Mouse (Mus musculus) heart, adult 11 months (tissue): Measurements from ENCODE around the gene Lactb.

ENCODE experiments used
- DNase-seq: peaks from one replicate; pipeline ENCODE4 v3.0.0; 2022

Lactb gene

DNA sequence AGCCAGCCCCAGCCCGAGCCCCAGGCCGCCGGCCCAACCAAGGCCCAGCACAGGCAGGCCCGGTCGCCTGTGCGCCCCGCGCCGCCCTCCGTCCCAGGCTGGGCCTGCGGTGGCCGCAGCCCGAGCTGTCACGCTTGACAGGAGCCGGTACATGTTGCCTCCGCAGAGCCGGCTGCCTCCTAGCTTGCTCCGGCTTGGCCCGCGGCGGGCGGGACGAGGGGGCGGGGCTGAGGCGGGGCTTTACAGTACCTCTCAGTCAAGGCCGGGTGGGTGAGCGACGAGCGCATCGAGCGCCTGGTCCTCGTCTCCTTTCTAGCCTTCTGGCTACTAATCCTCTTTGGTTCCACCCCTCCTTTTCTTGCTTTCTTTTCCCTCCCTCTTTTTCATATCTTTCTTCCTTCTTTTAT, at the start of gene Lactb:
TSS of gene Lactb (minus strand) at position 246 of the 407 bp plus-strand sequence.
- DNase-seq = peak; percentile 99

DNA sequence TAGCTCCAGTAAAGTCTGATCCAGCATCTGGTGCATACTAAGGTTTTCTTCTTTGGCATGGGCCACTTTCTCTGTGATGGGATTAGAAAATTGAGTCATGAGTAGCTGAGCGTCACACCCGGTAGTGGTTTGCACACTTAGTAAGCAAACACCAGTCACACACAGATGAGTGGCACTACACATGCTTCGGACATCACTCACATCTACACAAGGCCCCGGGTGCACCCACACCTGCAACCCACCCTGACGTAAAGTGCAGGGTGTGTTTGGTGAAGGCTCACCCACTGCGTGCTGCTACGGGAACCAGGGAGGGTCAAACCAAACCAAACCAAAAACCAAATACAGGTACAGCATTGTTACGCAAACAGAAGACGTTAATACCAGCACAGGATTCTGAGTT, 48.1 kb upstream of the Lactb start:
- DNase-seq = peak; percentile 70

DNA sequence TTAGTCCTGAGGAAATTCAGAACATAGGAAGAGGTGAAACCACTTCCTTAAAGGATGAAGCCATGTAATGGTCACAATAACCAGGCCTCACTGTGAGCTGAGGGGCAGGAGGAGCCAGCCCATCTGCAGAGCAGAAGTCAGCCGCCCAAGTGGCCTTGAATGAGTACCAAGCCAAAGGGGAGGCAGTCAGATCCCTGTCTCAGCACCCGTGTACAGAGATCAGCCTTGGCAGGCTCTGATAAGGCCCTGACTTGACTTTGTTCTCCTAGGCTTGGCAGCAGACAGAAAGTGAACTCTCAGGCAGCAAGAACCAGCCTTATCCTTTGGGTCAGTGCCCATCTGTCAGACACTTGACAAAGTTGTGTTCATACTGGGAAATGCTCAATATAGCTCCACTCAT, 44.8 kb upstream of the Lactb start:
- DNase-seq = peak; percentile 94

DNA sequence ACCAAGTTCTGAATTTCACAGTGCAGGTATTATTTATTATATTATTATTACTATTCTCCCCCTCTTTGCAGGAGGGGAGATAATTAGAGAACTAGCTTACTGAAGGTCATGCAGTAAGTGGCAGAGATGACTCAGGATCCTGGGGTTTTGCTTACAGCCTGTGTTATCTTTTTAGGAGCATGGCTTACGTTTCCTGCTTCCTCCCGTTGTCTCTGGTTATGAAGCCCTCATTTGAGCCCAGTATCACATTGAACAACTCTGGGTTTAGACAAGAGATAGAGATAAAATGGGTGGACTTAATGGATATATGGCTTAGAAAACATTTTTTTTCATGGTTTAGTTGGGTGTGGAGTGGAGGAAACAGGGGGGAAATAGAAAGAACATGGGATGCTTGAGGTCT, 38.2 kb upstream of the Lactb start:
- DNase-seq = no peak

DNA sequence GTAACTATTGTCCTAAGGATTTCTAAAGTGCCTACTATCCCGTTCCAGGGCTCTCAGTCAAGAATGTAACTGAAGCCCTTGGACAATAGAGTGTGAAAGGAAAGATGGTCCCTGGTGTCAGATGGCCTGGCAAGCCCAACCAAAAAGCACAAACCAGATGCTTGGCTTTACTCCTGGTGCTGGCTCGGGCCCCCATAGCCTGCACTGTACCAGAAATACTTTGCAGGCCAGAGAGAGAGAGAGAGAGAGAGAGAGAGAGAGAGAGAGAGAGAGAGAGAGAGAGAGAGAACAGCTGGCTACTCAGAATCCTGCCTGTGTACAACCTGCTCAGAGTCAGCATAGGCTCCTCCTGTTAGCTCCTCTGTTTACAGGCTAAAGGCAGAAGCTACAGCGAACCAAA, 37.2 kb upstream of the Lactb start:
- DNase-seq = peak; percentile 98

DNA sequence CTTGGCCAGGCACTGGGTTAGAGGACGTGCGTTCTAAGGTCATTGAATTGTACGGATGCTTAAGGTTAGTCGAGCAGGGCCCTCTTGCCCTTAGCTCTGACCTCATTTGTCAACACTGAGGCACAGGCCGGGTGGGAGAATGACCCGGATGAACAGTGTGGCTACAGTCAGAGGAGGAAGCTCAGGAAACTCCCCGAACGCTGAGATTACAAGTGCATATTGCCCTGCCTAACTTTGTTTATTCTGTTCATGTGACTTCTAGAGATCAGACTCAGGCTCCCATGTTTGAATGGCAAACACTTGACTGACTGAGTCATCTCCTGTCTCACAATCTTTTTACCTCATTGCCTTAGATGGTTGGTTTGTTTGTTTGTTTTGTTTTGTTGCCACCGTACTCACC, 36.2 kb upstream of the Lactb start:
- DNase-seq = no peak

DNA sequence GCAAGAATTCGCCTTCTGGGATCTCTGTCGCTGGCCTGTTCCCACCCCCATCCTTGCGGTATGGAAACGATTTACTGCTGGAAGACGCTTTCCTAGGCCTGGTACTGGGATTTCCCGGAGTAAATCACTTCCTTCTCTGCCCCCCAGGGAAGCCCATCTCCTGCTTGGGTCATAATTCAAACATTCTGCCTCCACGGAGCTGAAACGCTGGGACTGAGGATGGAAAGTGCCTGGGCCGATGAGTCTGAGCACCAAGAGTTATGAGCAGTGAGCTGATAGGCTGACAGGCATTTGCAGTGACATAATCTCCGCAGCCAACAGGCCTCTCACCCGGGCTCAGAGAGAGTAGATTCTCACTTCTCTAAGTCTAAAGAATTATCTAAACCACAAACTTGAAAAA, 33.5 kb upstream of the Lactb start:
- DNase-seq = no peak

DNA sequence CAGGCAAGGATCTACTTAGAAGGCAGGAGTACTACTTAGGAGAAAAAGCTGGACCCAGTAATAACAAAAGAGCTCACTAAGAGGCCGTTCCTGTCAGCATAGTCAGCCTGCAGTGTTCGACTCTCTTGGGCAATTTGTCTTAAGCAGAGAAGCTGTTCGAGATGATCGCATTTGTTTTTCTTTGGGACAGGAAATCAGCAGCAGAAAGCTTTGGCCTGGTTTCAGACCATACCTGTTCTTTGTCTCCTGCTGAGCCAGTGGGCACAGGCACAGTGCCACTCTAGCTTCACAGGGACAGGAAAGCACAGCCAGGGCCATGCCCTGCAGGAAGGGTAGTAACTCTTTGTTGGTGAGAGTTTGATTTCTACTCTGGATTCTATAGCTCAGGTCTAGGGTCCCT, 31.1 kb upstream of the Lactb start:
- no peak for DNase-seq

DNA sequence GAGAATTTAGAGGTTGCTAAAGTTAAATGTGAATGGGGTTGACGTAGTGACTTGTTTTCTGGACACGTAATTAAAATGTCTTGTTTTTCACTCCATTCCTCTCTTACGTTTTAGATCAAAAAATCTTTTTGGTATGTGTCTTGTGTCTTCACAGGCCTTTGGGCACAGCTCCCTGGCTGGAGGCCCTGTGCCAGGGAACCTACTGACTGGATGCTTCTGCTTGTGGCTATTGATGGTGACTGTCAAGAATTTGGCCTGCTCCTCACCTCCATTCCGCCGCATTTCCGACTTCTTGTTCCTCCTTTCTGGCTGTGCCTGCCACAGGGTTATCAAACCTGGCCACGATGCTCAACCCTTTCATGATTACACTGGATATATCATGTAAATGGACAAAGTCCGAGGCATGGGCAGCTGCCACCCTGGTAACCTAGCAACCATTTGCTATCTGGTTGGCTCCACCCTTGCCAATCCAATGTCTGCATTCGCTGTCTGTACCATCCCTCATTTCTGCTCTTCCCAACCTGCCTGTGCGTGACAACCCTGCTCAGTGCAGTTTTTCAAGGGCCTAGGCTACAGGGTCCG, 30.0 kb upstream of the Lactb start:
- DNase-seq = no peak

DNA sequence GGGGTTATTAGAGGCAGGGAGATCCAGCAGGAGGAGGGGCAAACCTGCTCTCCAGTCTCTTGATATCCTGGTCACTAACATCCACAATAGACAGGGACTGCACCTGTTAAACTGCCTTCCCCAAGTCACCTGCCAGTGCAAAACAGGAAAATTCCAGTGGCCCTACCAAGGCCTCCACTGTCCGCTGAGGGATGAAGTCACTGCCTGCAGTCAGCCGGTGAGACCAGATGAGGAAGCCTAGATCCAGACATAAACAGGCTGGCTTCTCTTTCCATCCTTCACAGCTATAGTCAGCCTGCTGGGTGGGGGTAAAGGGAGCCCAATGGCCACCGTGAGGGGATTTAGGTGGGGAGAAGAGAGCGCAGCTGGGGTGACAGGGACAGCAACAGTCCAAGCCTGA, 28.4 kb upstream of the Lactb start:
- DNase-seq = no peak

DNA sequence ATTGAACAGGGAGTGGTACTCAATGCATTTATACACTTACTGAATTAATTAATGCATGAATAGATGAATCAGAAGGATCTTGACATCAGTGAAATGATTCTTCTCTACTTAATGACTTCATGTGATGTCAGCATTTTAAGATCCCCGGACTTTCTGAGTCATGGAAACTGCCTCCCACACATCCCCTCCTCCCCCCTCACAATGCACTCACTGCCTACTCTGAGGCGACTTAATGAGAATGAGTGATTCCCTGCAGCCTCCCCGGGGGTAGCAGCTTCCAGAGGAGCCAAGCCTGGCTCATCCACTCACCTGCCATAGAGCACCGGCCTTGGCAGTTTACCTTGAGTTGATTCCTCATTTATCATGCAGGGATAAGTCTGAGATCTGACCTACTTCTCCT, 27.9 kb upstream of the Lactb start:
- DNase-seq = no peak

DNA sequence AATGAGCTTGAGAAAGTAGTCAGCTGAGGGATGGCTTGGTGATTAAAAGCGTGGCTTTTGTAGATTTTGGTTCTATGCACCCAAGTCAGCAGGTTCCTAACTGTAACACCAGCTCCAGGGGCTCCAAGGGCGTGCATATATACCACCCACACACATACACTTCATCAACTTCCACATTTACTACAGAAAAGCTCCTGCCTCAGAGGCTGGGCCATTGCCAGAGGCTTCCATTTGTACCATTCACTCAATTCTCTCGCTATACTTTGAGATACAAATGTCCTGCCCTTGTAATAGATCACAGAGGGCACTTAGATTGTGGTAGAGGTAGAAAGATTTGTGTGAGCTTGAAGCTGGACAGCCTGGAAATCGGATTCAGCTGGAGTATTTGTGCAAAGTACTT, 26.2 kb upstream of the Lactb start:
- DNase-seq = no peak

DNA sequence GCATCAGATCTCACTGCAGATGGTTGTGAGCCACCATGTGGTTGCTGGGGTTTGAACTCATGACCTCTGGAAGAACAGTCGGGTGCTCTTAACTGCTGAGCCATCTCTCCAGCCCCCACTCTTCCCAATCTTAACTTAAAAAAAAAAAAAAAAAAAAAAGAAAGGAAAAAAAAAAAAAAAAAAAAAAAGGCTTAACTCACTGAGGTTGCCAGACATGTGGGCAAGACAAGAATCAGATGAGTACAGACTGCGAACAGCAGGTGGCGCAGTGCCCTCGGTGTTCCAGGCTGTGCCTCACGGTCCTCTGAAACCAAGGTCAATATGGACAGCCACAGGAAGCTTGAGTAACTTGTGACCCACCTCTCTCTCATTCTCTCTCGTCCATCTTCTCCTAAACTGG, 25.8 kb upstream of the Lactb start:
- peak; percentile 96 for DNase-seq

DNA sequence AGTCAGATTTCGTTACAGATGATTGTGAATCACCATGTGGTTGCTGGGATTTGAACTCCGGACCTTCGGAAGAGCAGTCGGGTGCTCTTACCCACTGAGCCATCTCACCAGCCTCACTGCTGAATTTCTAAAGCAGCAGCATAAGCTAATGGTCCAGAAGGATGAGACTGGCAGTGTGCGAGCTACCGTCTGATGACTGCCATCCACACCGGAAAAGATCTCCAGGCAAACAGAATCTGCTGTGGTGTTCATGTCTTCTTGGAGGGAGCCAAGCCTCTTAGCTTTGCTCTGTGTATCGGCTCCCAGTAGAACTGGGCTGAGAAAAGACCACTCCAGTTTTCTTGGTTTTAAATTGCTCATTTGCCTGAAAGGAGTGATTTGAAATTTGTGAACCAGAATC, 24.4 kb upstream of the Lactb start:
- DNase-seq = no peak

DNA sequence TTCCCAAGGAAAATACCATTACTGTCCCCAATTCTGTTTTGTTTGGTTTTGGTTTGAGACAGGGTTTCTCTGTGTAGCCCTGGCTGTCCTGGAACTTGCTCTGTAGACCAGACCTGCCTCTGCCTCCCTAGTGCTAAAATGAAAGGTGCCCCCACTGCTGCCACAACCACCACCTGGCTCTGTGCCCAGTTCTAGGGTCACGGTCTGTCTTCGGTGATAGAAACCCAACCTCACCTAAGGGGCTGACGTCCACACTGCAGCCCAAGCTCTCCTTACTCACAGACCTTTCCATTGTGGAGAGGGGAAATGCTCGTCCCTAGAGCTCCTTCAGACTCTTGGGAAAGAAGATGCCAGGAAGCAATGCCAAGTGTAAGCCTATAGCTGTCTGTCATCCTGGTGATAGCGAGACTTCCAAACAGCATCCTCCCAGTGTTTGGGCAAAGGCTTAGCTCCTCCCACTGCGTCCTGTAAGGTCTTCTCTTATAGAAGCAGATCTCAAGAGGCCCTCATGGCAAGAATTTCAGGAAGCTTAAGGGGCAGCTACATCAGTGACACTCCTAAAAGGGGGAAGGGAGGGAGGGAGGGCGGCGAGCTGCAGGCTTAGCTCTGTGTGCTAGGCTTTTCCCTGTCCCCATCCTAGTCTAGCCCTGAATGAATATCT, 16.6 kb upstream of the Lactb start:
- DNase-seq = no peak

DNA sequence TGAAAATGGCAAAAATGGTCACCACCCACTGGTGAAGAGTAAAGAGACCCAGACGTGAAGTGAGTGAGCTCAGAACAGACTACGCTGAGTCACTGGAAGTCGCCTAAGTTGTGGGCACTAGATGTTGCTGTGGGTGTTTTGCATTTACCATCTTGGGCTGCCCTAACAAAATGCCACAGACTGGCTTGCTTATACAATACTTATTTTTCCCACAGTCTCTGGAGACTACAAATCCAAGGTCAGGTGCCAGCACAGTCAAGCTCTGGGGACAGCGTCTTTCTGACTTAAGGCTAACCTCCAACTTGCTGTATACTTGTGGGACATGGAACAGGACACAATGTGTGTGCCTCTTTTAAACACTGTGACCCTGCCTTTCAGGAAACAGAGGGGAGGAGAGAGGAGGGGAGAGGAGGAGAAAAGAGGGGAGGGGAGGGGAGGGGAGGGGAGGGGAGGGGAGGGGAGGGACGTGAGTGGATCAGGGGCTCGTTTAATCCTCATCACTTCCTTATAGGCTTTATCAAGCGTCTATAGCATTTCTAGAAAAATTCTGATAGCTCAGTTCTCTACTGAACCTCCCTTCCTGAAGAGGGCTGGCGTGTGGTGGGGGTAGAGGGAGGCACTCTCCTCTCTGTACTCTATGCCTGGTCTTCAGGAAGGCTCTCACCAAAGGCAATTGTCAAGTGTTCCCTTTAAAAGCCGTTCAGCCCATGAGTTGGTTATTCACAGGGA, 15.9 kb upstream of the Lactb start:
- DNase-seq = no peak

DNA sequence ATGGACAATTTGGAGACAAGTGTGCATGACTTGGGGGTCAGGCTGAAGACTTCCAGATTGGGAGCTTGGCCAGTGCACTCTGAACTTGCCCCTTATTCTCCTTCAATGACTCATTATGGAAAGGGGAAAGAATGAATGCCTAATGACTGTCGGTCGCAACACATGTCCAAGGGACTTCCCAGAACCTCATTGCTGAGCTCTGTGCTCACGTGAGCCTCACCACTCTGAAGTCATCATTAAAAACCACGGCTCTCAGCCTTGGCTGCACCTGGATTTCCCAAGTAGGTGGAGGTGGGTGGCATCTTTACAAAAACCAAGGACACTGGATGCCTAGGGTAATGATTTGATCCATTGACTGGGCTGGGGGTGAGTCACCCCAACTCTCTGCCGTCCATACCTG, 14.8 kb upstream of the Lactb start:
- DNase-seq = no peak

DNA sequence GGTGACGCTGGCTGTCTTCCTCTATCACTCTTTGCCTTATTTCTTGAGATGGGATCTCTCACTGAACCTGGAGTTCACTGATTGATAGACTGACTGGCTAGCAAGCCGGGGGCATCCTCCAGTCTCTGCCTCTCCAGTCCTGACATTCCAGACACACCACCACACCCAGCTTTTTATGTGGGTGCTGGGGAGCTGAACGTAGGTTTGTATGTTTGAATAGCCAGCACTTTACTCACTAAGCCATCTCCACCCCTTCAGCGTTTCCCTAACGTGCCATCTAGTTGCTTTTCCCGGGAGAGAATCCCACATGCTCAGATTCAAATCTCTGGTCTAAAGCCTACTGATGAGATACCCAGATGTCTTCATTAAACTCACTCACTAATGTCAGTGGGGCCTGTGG, 14.3 kb upstream of the Lactb start:
- DNase-seq = no peak

DNA sequence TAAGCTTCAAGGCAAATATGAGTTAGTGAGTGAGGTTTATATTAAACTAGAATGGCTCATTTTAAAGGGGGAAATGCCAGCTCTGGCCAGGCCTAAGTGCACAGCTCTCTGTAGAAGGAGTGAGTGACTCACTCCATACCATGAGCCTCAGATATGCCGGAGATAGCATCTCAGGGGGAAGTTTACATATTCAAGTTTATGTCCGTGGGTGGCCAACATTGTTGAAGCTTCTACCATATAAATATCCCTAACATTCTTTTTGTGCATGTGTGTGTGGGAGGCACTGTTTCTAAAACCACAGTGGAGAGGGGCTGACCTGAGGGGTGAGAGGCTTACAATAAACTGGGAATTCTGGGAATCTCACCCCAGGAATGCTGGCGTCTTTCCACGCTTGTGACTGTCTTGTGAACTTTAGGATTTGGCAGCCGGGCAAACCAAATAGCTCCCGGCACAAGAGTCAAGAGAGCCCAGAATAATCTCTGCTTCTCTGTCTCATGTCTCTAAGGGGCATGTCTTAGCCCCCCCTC, 13.7 kb upstream of the Lactb start:
- DNase-seq = no peak

DNA sequence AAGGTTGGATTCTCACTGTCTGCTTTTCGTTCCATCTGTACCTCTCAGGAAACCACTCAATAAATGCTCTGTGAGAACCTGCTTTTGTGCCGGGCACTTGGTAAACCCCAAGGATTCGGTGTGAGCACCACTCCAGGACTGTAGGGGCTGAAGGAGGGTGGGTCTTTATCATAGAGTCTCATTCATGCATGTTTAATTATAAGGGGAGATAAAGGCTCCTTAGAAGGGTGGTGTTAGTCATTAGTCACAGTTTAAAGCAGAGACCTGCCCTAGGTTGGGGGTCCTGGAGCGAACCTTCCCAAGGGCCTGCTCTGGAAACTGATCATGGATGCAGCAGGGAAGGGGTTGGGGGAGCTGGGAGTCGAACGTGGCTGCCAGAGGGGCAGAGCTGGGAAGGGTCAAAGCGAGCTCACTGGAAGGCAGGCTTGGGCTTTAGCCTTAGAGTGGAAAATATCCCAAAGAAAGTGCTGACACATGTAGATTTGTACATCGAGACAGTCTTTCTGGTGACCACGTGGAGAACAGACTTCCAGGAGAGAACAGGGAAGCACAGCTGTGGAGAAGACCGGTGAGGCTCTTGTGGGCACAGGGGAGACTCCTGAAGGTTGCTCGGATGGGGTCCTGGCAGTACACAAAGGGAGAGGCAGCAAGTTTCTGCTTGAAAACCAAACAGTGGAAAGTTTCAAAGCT, 13.1 kb upstream of the Lactb start:
- DNase-seq = no peak

DNA sequence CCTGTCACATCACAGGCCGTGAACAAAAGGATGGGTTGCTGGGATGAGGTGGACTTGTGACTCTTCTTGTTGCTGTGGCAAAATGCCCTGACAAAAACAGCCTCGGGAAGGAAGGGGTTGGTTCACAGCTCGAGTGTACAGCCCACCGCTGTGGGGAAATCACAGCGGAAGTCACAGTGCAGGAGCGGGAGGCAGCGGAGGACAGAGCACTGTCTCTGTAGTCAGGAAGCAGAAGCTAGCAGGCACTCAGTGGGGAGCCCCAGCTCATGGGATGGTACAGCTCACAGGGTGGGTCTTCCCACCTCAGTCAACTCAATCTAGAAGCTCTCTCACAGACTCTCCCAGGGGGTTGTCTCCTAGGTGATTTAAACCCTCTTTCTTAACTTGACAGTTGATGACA, 10.1 kb upstream of the Lactb start:
- DNase-seq = no peak

DNA sequence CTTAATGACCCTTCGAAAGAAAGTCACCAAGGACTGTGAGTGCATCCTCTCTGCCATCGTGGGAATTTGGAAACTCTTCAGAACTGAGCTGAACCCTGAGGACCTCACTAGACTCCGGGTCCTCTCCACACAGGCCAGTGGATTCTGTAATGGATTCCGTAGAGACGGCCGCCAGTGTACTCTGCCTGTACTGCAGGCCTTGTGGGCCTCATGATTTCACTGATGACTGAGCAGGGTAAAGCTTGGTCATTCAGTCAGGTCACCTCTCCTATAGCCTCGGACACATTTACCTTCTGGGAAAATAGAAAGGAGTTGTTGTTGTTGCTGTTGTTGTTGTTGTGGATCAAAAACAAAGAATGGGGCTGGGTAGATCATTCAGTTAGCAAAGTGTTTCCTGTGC, 6.8 kb upstream of the Lactb start:
- DNase-seq = no peak

DNA sequence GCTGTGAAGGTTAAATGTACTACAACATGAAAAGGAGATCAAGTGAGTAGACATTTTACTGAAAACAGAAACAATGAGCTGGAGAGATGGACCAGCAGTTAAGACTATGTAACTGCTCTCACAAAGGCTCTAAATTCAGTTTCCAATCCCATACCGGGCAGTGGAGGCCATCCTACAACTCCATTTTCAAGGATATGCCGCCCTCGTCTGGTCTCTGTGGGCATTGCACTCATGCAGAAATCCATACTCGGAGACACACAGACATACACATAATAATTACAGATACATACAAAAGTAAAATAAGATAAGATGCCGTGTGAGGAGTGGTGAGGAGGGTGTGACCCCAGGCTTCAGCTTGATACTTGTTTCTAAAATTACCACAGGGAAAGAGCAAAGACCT, 5.2 kb upstream of the Lactb start:
- DNase-seq = no peak

DNA sequence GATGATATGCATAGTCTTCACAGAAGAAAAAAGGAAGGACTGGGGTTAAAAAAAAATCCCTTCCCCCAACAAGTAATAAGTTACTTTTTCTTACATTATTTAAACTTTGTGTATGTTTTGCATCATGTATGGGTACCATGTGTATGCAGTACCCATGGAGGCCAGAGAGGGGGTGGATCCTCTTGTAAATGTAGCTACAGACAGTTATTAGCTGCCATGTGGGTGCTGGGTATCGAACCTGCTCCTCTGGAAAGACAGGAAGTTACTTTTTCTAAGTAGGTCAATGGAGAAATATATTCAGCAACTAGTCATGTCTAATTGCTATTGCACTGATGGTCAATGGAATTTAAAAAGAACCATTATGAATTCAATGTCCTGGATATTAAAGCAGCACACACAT, 3.2 kb upstream of the Lactb start:
- DNase-seq = no peak
